Mouse (Mus musculus): ENCODE results near the gene Ulk2.

Gene Ulk2

DNA sequence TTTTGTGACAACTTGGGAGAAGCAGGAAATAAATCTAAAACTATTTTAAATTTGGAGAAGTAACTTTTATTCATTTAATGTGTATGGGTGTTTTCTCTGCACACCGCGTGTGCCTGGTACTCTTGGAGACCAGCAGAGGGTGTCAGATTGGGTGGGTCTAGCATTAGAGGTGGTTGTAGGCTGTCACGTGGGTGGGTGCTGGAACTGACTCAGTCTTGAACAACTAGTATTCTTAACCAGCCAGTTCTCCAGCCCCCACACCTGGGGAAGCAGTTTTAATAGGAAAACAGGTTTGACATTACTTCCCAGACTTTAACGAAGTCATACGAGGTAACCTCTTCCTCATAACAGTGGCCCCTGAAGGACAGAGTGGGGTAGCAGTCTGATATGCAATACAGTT is 94.4 kb downstream of the Ulk2 start:
- peak in 1 of 2 experiments; percentile 23 for DNase-seq (ENCODE audit: low spot score in 2 of 2)

GRCm38 (mm10) chr11:61757151-61757550 is 97.7 kb downstream of the Ulk2 start:
- DNase-seq (ENCODE audit: low spot score in 2 of 2): no peak

GRCm38 (mm10) chr11:61751612-61752011 is 103.3 kb downstream of the Ulk2 start:
- DNase-seq (ENCODE audit: low spot score in 2 of 2): no peak

DNA sequence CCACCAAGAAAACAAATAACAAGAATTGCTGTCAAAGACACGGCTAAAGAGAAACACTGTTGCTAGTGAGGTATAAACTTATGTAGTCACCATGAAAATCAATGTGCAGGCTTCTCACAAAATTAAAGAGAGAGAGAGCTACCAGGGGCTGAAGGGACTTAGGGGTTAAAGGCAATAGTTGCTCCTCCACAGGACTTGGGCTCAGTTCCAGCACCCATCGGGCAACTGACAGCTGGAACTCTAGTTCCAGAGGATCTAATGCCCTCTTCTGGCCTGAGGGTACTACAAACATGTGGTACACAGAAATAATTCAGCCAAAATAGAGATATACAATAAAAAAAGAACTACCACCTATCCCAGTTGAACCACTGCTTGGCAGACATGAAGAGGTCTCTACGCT is 107.7 kb downstream of the Ulk2 start:
- DNase-seq (ENCODE audit: low spot score in 2 of 2): no peak

DNA sequence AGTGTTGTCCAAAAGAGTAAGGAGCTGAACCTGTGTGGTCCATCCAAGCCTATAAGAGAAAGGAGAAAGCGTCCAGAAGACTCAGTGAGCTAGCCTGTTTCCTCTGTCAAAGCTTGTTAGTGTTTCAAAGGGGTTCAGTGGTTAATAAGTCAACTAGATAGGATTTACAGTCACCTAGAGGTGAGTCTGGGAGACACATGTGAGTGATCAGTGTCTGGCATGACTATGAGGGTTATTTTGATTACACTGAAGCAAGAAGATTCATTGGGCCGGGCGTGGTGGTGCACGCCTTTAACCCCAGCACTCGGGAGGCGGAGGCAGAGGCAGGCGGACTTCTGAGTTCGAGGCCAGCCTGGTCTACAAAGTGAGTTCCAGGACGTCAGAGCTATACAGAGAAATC is 109.1 kb downstream of the Ulk2 start:
- no peak for DNase-seq (ENCODE audit: low spot score in 2 of 2)

- DNase-seq (ENCODE audit: low spot score in 2 of 2): no peak
These were observed 110.4 kb downstream of the Ulk2 start for GRCm38 (mm10) chr11:61744460-61744859.

- no peak for DNase-seq (ENCODE audit: low spot score in 2 of 2)
These were observed 111.1 kb downstream of the Ulk2 start for GRCm38 (mm10) chr11:61743768-61744167.

- no peak for DNase-seq (ENCODE audit: low spot score in 2 of 2)
These were observed 114.4 kb downstream of the Ulk2 start for GRCm38 (mm10) chr11:61740500-61740899.

- DNase-seq (ENCODE audit: low spot score in 2 of 2): no peak
These were observed 117.6 kb downstream of the Ulk2 start for GRCm38 (mm10) chr11:61737290-61737689.

- DNase-seq (ENCODE audit: low spot score in 2 of 2): no peak
These were observed 122.2 kb downstream of the Ulk2 start for GRCm38 (mm10) chr11:61732672-61733071.

DNA sequence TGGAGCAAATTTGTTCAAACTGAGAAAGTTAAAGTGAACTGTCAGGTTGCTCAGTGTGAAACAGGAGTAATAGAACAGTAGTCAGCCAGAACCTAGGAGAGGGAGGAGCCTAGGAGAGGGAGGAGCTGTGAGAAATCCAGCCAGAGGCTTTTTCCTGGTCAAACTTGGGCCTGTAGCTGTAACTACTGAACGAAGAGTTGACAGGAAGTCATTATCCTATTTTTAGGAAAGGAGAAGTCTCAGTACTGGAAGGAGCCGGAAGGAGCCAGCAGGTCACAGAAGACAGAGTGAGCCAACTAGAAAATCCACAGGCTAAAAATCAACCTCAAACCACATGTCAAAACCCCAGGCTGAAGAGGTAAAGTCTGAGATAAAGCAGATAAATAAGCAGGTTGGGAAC is 126.8 kb downstream of the Ulk2 start:
- DNase-seq (ENCODE audit: low spot score in 2 of 2): no peak
